Mouse (Mus musculus) kidney, adult 8-10 months (tissue): Measurements from ENCODE around the gene Prss34.

ENCODE experiments used
- DNase-seq, 2 experiments: peaks; one replicate each; pipeline ENCODE4 v3.0.0; 2022

Prss34 gene

GRCm38 (mm10) chr17:25320819-25321218 lies 22.6 kb downstream of the Prss34 start:
- peak; percentile 48 to 50 for DNase-seq

DNA sequence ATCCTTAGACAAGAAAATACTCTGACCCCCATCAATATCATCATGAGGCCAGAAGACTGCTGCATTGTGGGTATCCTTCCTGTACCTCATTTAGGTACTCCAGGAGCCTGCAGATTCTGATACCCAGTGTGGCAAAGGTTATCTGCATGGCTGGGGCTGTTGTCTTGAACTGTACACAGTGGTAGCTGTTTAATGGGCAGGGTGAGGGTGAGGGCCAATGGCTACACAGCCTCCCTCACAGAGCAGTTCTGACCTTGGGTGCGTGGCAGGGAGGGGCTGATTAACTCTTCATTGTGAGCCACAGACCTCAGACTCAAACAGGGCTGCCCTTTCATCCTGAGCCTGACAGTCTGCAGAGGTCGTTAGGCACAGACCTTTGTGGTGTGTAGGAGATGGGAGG lies 24.7 kb downstream of the Prss34 start:
- no peak for DNase-seq

DNA sequence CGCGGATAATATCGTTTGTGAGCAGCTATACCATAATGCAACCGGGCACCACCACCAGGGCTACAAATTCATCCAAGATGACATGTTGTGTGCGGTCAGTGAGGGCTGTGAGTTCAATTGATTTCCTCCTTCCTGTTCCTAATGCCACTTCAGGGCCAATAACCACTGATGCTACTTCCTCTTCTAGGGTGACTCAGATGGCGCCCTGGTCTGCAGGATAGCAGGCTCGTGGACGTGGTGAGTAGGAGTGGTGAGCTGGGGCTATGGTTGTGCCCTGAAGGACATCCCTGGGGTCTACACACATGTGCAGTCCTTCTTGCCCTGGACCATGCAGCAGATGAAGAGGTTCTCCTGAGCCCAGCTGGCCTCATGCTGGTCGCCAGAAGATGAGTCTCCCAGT lies 34.1 kb downstream of the Prss34 start:
- no peak for DNase-seq

DNA sequence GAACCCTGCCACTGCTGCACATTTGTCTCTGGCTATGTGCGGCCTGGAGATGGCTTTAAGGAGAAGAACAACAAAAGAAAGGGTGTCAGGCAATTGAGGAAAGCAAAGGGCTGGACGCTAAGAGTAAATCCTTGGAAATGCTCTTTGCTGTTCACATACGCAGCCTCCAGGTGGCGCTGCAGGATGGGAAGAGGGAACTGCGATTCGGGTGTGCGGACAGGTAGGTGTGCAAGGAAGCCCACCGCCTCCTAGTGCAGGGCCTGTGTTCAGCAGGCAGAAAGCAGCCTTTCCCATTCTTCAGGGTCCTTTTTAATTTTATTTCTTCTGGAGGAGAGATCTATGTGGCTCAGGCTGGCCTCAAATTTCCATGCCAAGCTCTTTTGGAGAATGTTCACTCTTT lies 35.7 kb downstream of the Prss34 start:
- peak in 1 of 2 experiments; percentile 41 for DNase-seq

GRCm38 (mm10) chr17:25338218-25338617 lies 40.0 kb downstream of the Prss34 start:
- DNase-seq = peak in 1 of 2 experiments; percentile 8

DNA sequence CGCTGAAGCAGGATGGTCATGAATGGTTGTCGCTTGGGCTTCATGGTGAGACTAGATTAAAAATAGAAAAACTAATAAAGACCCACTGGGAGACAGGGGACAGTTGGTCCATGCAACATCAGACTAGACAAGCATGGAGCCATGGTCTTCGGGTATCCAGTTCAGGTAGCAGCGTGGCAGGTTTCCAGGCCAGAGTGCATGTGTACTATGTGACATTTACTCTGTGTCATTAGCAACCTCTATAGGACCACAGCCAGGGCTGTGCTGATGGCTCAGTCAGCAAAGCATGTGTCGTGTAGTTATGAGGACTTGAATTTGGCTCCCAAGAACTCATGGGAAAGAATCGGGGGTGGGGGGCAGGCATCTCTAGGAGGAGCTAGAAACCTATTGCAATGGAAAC lies 41.8 kb downstream of the Prss34 start:
- no peak for DNase-seq

GRCm38 (mm10) chr17:25341490-25341889 lies 43.3 kb downstream of the Prss34 start:
- DNase-seq = peak in 1 of 2 experiments; percentile 9

DNA sequence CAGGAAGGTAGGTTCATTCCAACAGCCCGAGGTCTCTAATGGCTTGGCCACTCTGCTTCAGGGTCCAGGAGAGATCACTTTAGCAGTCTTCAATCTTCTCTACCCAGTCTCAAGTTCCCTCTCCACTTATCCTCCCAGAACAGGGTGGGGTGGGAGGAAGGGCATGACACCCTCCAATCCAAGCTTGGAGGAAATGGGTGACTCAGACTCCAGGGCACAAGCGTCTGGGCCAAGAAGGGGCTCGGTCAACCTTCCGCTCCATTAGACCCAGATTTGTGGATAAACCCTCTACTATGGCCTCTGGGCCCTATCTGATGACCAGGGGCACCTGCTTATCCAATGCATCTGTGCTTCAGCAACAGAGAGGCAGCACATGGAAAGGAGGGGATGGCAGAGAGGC lies 47.3 kb downstream of the Prss34 start, which contains the start of gene Tpsab1:
Gene Tpsab1 (minus strand): TSS at position 101 of the 400 bp plus-strand sequence.
- no peak for DNase-seq
